ENCODE assay signal across 8 mouse cellular contexts in genomic region chr4:117658582-117659444, GRCm38 (mm10). TPM values are rescaled to one million over a fixed set of nuclear protein-coding genes. Genes with fewer than 3 reads are reported as not detected.
A peak's percentile ranks its signal among the peaks of the same experiment; 100 is the strongest.
DNase-seq lines count a peak whose midpoint lies in the region; ATAC-seq and TF ChIP-seq lines count a peak whose summit lies in the region.

No protein-coding gene starts in this region.

- 67% methylated on average over 14 of the region's 14 CpGs for WGBS in lung, adult 2 months
- WGBS in limb, embryonic 10.5 days = 7% methylated on average over 14 of the region's 14 CpGs
- 40% methylated on average over 14 of the region's 14 CpGs for WGBS in stomach, embryonic 14.5 days

- 0 out of 2 replicates have a peak, but pooled peaks have one; percentile 8 for TF ChIP-seq CTCF in lung, adult 2 months (IDR thresholded peaks at IDR 0.05; ENCODE audit: insufficient read depth, low read length)

- no peak for DNase-seq in lung, adult 2 months
- no peak for DNase-seq in lung, adult 18-20 months
- peak; percentile 24 for DNase-seq in WW6 (ENCODE audit: low read depth, low spot score)
- DNase-seq in limb, embryonic 10.5 days (ENCODE audit: low spot score) = peak; percentile 96
- no peak for DNase-seq in cerebellum, adult 9-11 months
- DNase-seq in gastrocnemius, adult 8-10 months (ENCODE audit: low spot score in 2 of 2) = no peak

- no peak for TF ChIP-seq POLR2A in lung, adult 2 months (IDR thresholded peaks at IDR 0.05; ENCODE audit: borderline replicate concordance, extremely low read depth, low read depth, low read length)

- H3K4me3 ChIP-seq in lung, adult 2 months (replicated peaks; ENCODE audit: extremely low read depth, low read depth, low read length) = no peak overlapping the region
- peak overlapping the region; percentile 16; the same call in 1 of the 2 replicates for H3K4me3 ChIP-seq in limb, embryonic 10.5 days
- H3K4me3 ChIP-seq in stomach, embryonic 14.5 days (ENCODE audit: low read depth, low read length) = no peak overlapping the region

- peaks cover 17% of the 10 kb centered on the region for H3K36me3 ChIP-seq in limb, embryonic 10.5 days
- no peaks in the 10 kb centered on the region for H3K36me3 ChIP-seq in stomach, embryonic 14.5 days (ENCODE audit: control insufficient read depth, insufficient read depth, low read length)

- H3K27ac ChIP-seq in limb, embryonic 10.5 days = peak overlapping the region; percentile 87
- H3K27ac ChIP-seq in stomach, embryonic 14.5 days (ENCODE audit: low read length) = no peak overlapping the region

- H3K9me3 ChIP-seq in limb, embryonic 10.5 days (replicated peaks) = no peaks in the 10 kb centered on the region
- no peaks in the 10 kb centered on the region for H3K9me3 ChIP-seq in stomach, embryonic 14.5 days (ENCODE audit: control insufficient read depth, low read depth, low read length)

- H3K4me1 ChIP-seq in lung, adult 2 months (ENCODE audit: control insufficient read depth, insufficient read depth, low read length) = no peaks in the 10 kb centered on the region
- H3K4me1 ChIP-seq in limb, embryonic 10.5 days = peaks cover 70% of the 10 kb centered on the region
- H3K4me1 ChIP-seq in stomach, embryonic 14.5 days (ENCODE audit: control insufficient read depth, insufficient read depth, low read length) = peaks cover 18% of the 10 kb centered on the region; the same call in 1 of the 2 replicates

- H3K9ac ChIP-seq in stomach, embryonic 14.5 days (replicated peaks; ENCODE audit: low read depth, low read length) = no peak overlapping the region

- peak; percentile 56 for ATAC-seq in granulocyte monocyte progenitor cell, adult 5-6 weeks (replicated peaks; ENCODE audit: poor library complexity, severe bottlenecking)
- peak; percentile 53; the same call in 1 of the 2 replicates for ATAC-seq in stomach, embryonic 14.5 days (ENCODE audit: insufficient number of reproducible peaks, insufficient read depth, low FRiP score, low read depth)

- no peaks in the 10 kb centered on the region for H3K27me3 ChIP-seq in limb, embryonic 10.5 days (ENCODE audit: low read depth, poor library complexity, severe bottlenecking)
- H3K27me3 ChIP-seq in stomach, embryonic 14.5 days (ENCODE audit: control insufficient read depth, insufficient read depth, low read length) = no peaks in the 10 kb centered on the region

- H3K4me2 ChIP-seq in stomach, embryonic 14.5 days (replicated peaks; ENCODE audit: low read depth, low read length) = no peak overlapping the region

RNA-seq across cellular contexts. Expression of gene Dmap1, which starts 23.3 kb away (rescaled TPM):
- 18.8 and 23.5 TPM in 2 replicates for polyA plus RNA-seq in lung, adult 2 months (2012; rRNA removed)
- 32.0 and 32.8 TPM in 2 replicates for total RNA-seq in granulocyte monocyte progenitor cell, adult 5-6 weeks (2014; fragmentation: Nextera tagmentation)
- total RNA-seq in granulocyte monocyte progenitor cell, adult 5-6 weeks (2017) = 26.2 and 27.8 TPM in 2 replicates
- 89.7 and 92.2 TPM in 2 replicates for polyA plus RNA-seq in limb, embryonic 10.5 days (2016; fragmentation: Nextera tagmentation; extraction: Ambion mirVana)
- 67.9 TPM in 2 replicates for polyA plus RNA-seq in stomach, embryonic 14.5 days (2014; fragmentation: Nextera tagmentation; extraction: Ambion mirVana)
- total RNA-seq in gastrocnemius, adult 8-10 months (2022) = 10 to 100 TPM; 16.2 to 18.6 (median 16.5) TPM

Comparison
In these comparisons a context has a peak if more than half of its experiments do, and no peak if none do; other contexts are left out.
1. DNase-seq: peak in WW6 (single experiment) and limb, embryonic 10.5 days (single experiment); none in lung, adult 2 months (single experiment), lung, adult 18-20 months (0 of 2), cerebellum, adult 9-11 months (single experiment) and gastrocnemius, adult 8-10 months (0 of 2).